ENCODE assay signal across 8 mouse cellular contexts in the genomic region with DNA sequence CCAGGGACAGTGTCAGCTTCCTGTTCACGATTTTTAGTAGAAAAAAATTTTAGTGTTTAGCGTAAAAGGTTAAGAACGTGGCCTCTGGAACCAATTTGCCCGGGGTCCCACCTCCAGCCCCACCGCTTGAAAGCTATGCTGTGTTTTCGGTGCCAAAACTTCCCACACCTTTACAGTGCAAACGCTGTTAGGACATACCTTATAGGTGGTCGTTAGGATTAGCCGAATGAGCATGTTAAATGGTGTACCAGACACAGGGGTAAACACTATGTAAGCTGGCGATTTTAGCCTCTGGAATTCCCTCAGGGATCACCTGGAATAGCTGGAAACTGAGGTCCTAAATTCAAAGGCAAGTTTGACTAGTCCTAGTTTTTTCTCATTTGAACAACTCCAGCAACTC. TPM values are rescaled to one million over a fixed set of nuclear protein-coding genes. Genes with fewer than 3 reads are reported as not detected.
DNase-seq lines count a peak whose midpoint lies in the region; ATAC-seq and TF ChIP-seq lines count a peak whose summit lies in the region.

No protein-coding gene starts in this region.

- no peaks in the 10 kb centered on the region for H3K9me3 ChIP-seq in neural tube, embryonic 11.5 days (ENCODE audit: control insufficient read depth, low read length)
- no peaks in the 10 kb centered on the region for H3K9me3 ChIP-seq in limb, embryonic 14.5 days (ENCODE audit: control insufficient read depth, low read length)
- no peaks in the 10 kb centered on the region for H3K9me3 ChIP-seq in stomach, embryonic 16.5 days (replicated peaks; ENCODE audit: control insufficient read depth, low read length)

- H3K27ac ChIP-seq in neural tube, embryonic 11.5 days (ENCODE audit: low read depth, low read length) = peak overlapping the region; percentile 78
- H3K27ac ChIP-seq in limb, embryonic 14.5 days (replicated peaks; ENCODE audit: low read depth, low read length) = peak overlapping the region; percentile 80; the same call in 1 of the 2 replicates
- H3K27ac ChIP-seq in stomach, embryonic 16.5 days (ENCODE audit: low read length) = no peak overlapping the region

- no peaks in the 10 kb centered on the region for H3K27me3 ChIP-seq in neural tube, embryonic 11.5 days (ENCODE audit: control insufficient read depth, insufficient read depth, low read length)
- no peaks in the 10 kb centered on the region for H3K27me3 ChIP-seq in limb, embryonic 14.5 days (ENCODE audit: control insufficient read depth, insufficient read depth, low read length)
- H3K27me3 ChIP-seq in stomach, embryonic 16.5 days (ENCODE audit: control insufficient read depth, insufficient read depth, low read length) = no peaks in the 10 kb centered on the region

- ATAC-seq in neural tube, embryonic 11.5 days (ENCODE audit: insufficient read depth, low FRiP score, low TSS enrichment) = peak; percentile 8; the same call in 1 of the 2 replicates
- ATAC-seq in limb, embryonic 14.5 days (ENCODE audit: low FRiP score, low read depth) = no peak
- no peak for ATAC-seq in stomach, embryonic 16.5 days (ENCODE audit: insufficient read depth, low FRiP score)

- H3K36me3 ChIP-seq in neural tube, embryonic 11.5 days (ENCODE audit: control insufficient read depth, insufficient read depth, low read length) = peaks cover 16% of the 10 kb centered on the region
- peaks cover 59% of the 10 kb centered on the region for H3K36me3 ChIP-seq in limb, embryonic 14.5 days (ENCODE audit: control insufficient read depth, insufficient read depth, low read length)
- peaks cover 12% of the 10 kb centered on the region; the same call in 1 of the 2 replicates for H3K36me3 ChIP-seq in stomach, embryonic 16.5 days (ENCODE audit: control insufficient read depth, insufficient read depth, low read length)

- H3K9ac ChIP-seq in neural tube, embryonic 11.5 days (ENCODE audit: low read length) = peak overlapping the region; percentile 69
- peak overlapping the region; percentile 66 for H3K9ac ChIP-seq in limb, embryonic 14.5 days (ENCODE audit: low read depth, low read length, severe bottlenecking)
- peak overlapping the region; percentile 81 for H3K9ac ChIP-seq in stomach, embryonic 16.5 days (ENCODE audit: low read length)

- WGBS in neural tube, embryonic 11.5 days = 8% methylated on average over 10 of the region's 10 CpGs
- 5% methylated on average over 10 of the region's 10 CpGs for WGBS in limb, embryonic 14.5 days
- WGBS in stomach, embryonic 16.5 days = 7% methylated on average over 10 of the region's 10 CpGs

- peak; percentile 65 for DNase-seq in cerebellum, adult 9-10 months
- no peak for DNase-seq in cerebellum, postnatal 25 days
- DNase-seq in neural tube, embryonic 11.5 days (ENCODE audit: low spot score) = peak; percentile 40
- no peak for DNase-seq in neural tube, embryonic 10.5 days (ENCODE audit: extremely low spot score, low spot score)
- no peak for DNase-seq in limb, embryonic 14.5 days (ENCODE audit: low spot score)
- no peak for DNase-seq in B cell, adult 2 months
- no peak for DNase-seq in adrenal gland, postnatal 10 days

- H3K4me3 ChIP-seq in neural tube, embryonic 11.5 days (ENCODE audit: low read depth, low read length) = peak overlapping the region; percentile 85
- peak overlapping the region; percentile 95 for H3K4me3 ChIP-seq in limb, embryonic 14.5 days (replicated peaks; ENCODE audit: low read length)
- peak overlapping the region; percentile 97 for H3K4me3 ChIP-seq in stomach, embryonic 16.5 days (replicated peaks; ENCODE audit: low read length)

- peak overlapping the region; percentile 83 for H3K4me2 ChIP-seq in neural tube, embryonic 11.5 days (ENCODE audit: low read depth)
- H3K4me2 ChIP-seq in limb, embryonic 14.5 days (replicated peaks; ENCODE audit: low read depth, low read length, severe bottlenecking) = peak overlapping the region; percentile 74
- H3K4me2 ChIP-seq in stomach, embryonic 16.5 days (ENCODE audit: low read depth, low read length) = peak overlapping the region; percentile 75

- H3K4me1 ChIP-seq in neural tube, embryonic 11.5 days (ENCODE audit: control insufficient read depth, insufficient read depth, low read length) = peaks cover 32% of the 10 kb centered on the region
- peaks cover 33% of the 10 kb centered on the region for H3K4me1 ChIP-seq in limb, embryonic 14.5 days (ENCODE audit: control insufficient read depth, insufficient read depth, low read length)
- peaks cover 37% of the 10 kb centered on the region for H3K4me1 ChIP-seq in stomach, embryonic 16.5 days (ENCODE audit: control insufficient read depth, insufficient read depth, low read length)

- TF ChIP-seq POLR2A in limb, embryonic 14.5 days (IDR thresholded peaks at IDR 0.05; ENCODE audit: borderline replicate concordance, extremely low read depth, insufficient read depth, insufficient read length) = no peak

RNA-seq across cellular contexts. Expression of a gene that starts 0.5 kb away (rescaled TPM):
- polyA plus RNA-seq in neural tube, embryonic 11.5 days (2014; fragmentation: Nextera tagmentation; extraction: Ambion mirVana) = 1,341 and 1,360 TPM in 2 replicates
- polyA plus RNA-seq in limb, embryonic 14.5 days (2012; rRNA removed) = 1,284 and 1,402 TPM in 2 replicates
- polyA plus RNA-seq in limb, embryonic 14.5 days (2014; fragmentation: Nextera tagmentation; extraction: Ambion mirVana) = 2,129 and 2,245 TPM in 2 replicates
- 1,606 and 1,631 TPM in 2 replicates for polyA plus RNA-seq in stomach, embryonic 16.5 days (2015; fragmentation: Nextera tagmentation; extraction: Ambion mirVana)
- 100 to 1,000 TPM; 943 to 952 TPM for total RNA-seq in adrenal gland, postnatal 10 days (2021)

RNA-seq across cellular contexts. Expression of a gene that starts 0.7 kb away (rescaled TPM):
- 40.7 and 43.8 TPM in 2 replicates for polyA plus RNA-seq in neural tube, embryonic 11.5 days (2014; fragmentation: Nextera tagmentation; extraction: Ambion mirVana)
- 48.8 and 62.7 TPM in 2 replicates for polyA plus RNA-seq in limb, embryonic 14.5 days (2012; rRNA removed)
- polyA plus RNA-seq in limb, embryonic 14.5 days (2014; fragmentation: Nextera tagmentation; extraction: Ambion mirVana) = 38.6 and 43.4 TPM in 2 replicates
- 42.6 and 45.0 TPM in 2 replicates for polyA plus RNA-seq in stomach, embryonic 16.5 days (2015; fragmentation: Nextera tagmentation; extraction: Ambion mirVana)
- 10 to 100 TPM; 38.8 to 51.4 TPM for total RNA-seq in adrenal gland, postnatal 10 days (2021)

RNA-seq across cellular contexts. Expression of a gene that starts 5.0 kb away (rescaled TPM):
- polyA plus RNA-seq in neural tube, embryonic 11.5 days (2014; fragmentation: Nextera tagmentation; extraction: Ambion mirVana) = 4.4 and 4.9 TPM in 2 replicates
- polyA plus RNA-seq in limb, embryonic 14.5 days (2012; rRNA removed) = 7.7 and 9.3 TPM in 2 replicates
- polyA plus RNA-seq in limb, embryonic 14.5 days (2014; fragmentation: Nextera tagmentation; extraction: Ambion mirVana) = 4.0 and 6.6 TPM in 2 replicates
- polyA plus RNA-seq in stomach, embryonic 16.5 days (2015; fragmentation: Nextera tagmentation; extraction: Ambion mirVana) = 8.6 and 9.0 TPM in 2 replicates
- 1 to 10 TPM; 4.8 to 5.8 TPM for total RNA-seq in adrenal gland, postnatal 10 days (2021)

RNA-seq across cellular contexts. Expression of a gene that starts 15.9 kb away (rescaled TPM):
- 29.5 and 33.4 TPM in 2 replicates for polyA plus RNA-seq in neural tube, embryonic 11.5 days (2014; fragmentation: Nextera tagmentation; extraction: Ambion mirVana)
- polyA plus RNA-seq in limb, embryonic 14.5 days (2012; rRNA removed) = 30.5 and 30.9 TPM in 2 replicates
- 21.6 and 25.0 TPM in 2 replicates for polyA plus RNA-seq in limb, embryonic 14.5 days (2014; fragmentation: Nextera tagmentation; extraction: Ambion mirVana)
- polyA plus RNA-seq in stomach, embryonic 16.5 days (2015; fragmentation: Nextera tagmentation; extraction: Ambion mirVana) = 19.0 and 23.1 TPM in 2 replicates
- 10 to 100 TPM; 28.4 to 29.7 TPM for total RNA-seq in adrenal gland, postnatal 10 days (2021)

RNA-seq across cellular contexts. Expression of a gene that starts 16.2 kb away (rescaled TPM):
- 190 and 195 TPM in 2 replicates for polyA plus RNA-seq in neural tube, embryonic 11.5 days (2014; fragmentation: Nextera tagmentation; extraction: Ambion mirVana)
- 53.6 and 104 TPM in 2 replicates for polyA plus RNA-seq in limb, embryonic 14.5 days (2012; rRNA removed)
- polyA plus RNA-seq in limb, embryonic 14.5 days (2014; fragmentation: Nextera tagmentation; extraction: Ambion mirVana) = 135 and 142 TPM in 2 replicates
- 133 and 147 TPM in 2 replicates for polyA plus RNA-seq in stomach, embryonic 16.5 days (2015; fragmentation: Nextera tagmentation; extraction: Ambion mirVana)
- total RNA-seq in adrenal gland, postnatal 10 days (2021) = 10 to 100 TPM; 81.2 to 94.9 TPM

Comparison
In these comparisons a context has a peak if more than half of its experiments do, and no peak if none do; other contexts are left out.
1. DNase-seq: peak in cerebellum, adult 9-10 months (single experiment) and neural tube, embryonic 11.5 days (single experiment); none in cerebellum, postnatal 25 days (0 of 2), neural tube, embryonic 10.5 days (single experiment), limb, embryonic 14.5 days (single experiment), B cell, adult 2 months (0 of 2) and adrenal gland, postnatal 10 days (single experiment).
2. Peak in every context shown above with its lines, with median percentiles within 50 percentile points of each other: H3K4me2 ChIP-seq, H3K4me3 ChIP-seq and H3K9ac ChIP-seq.